8 mouse cellular contexts compared by ENCODE assay signal in genomic region chr8:124434126-124434790, GRCm38 (mm10). TPM values are rescaled to one million over a fixed set of nuclear protein-coding genes. Genes with fewer than 3 reads are reported as not detected.
DNase-seq lines count a peak whose midpoint lies in the region; ATAC-seq lines count a peak whose summit lies in the region.

No protein-coding gene starts in this region.

- peak; percentile 94 for DNase-seq in WW6 (ENCODE audit: low read depth, low spot score)
- DNase-seq in cerebellum, postnatal 36 days = peak; percentile 97 to 99
- DNase-seq in frontal cortex, postnatal 25 days (ENCODE audit: low spot score in 2 of 2) = peak; percentile 87 to 94
- peak; percentile 94 to 97 for DNase-seq in layer of hippocampus, postnatal 14 days (ENCODE audit: low spot score in 2 of 2)
- DNase-seq in lung, postnatal 10 days = peak; percentile 97
- DNase-seq in retina, embryonic 14.5 days (ENCODE audit: low spot score) = peak; percentile 98
- DNase-seq in thymus, postnatal 36 days = peak; percentile 83 to 91

- peak overlapping the region; percentile 91 for H3K4me2 ChIP-seq in hindbrain, embryonic 13.5 days

- peak; percentile 97 for ATAC-seq in hindbrain, embryonic 13.5 days (ENCODE audit: low FRiP score)

- peak overlapping the region; percentile 88 for H3K27ac ChIP-seq in hindbrain, embryonic 13.5 days

- peak overlapping the region; percentile 86 for H3K4me3 ChIP-seq in hindbrain, embryonic 13.5 days

- H3K4me1 ChIP-seq in hindbrain, embryonic 13.5 days (replicated peaks) = peaks cover 53% of the 10 kb centered on the region

- peak overlapping the region; percentile 89 for H3K9ac ChIP-seq in hindbrain, embryonic 13.5 days

- under 1% methylated on average over 33 of the region's 101 CpGs for WGBS in hindbrain, embryonic 13.5 days

- no peaks in the 10 kb centered on the region for H3K36me3 ChIP-seq in hindbrain, embryonic 13.5 days

- H3K27me3 ChIP-seq in hindbrain, embryonic 13.5 days = peaks cover 22% of the 10 kb centered on the region

- H3K9me3 ChIP-seq in hindbrain, embryonic 13.5 days = no peaks in the 10 kb centered on the region

RNA-seq across cellular contexts. Expression of gene Pgbd5, which starts 5.2 kb away (rescaled TPM):
- 10.3 and 11.0 TPM in 2 replicates for polyA plus RNA-seq in hindbrain, embryonic 13.5 days (2015; fragmentation: Nextera tagmentation; extraction: Ambion mirVana)
- 100 to 1,000 TPM; 186 to 191 TPM for total RNA-seq in layer of hippocampus, postnatal 14 days (2021)

Comparison
In these comparisons a context has a peak if more than half of its experiments do, and no peak if none do; other contexts are left out.
1. Peak in every context shown above with its lines: DNase-seq, ATAC-seq, H3K4me3 ChIP-seq and H3K27ac ChIP-seq.